Mouse (Mus musculus): ENCODE measurements around the gene Mrs2.
"Not testable (repeated sequence)": the region's sequence is repeated elsewhere in the genome, so short reads cannot be mapped to it uniquely, and the experiment has no call there.

The Mrs2 gene

DNA sequence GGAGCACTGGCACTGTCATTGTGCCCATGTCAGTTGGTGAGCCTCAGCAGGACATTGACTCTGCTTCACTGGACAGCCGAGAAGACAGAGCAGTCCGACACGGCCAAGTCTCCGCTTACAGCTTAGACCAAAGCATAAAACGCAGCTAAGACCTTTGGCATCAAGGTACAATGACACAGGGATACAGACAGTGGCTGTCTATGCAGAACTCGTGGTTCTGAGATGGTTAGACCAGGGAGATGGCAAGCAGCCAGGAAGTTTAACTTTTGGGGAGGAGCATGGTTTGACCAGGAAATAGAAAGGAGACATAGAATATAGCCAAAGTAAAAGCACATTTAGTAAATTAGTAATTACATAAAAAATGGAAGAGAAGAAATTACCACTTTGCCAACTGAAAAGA is 31.2 kb downstream of the Mrs2 start:
- in situ Hi-C loops (cut with MboI; ENCODE audit: low pct_unique_long_range_greater_than_20kb in 1 of 2, low sequenced_read_pairs in 2 of 2, unreplicated experiment in 1 of 2), result no loop called here

DNA sequence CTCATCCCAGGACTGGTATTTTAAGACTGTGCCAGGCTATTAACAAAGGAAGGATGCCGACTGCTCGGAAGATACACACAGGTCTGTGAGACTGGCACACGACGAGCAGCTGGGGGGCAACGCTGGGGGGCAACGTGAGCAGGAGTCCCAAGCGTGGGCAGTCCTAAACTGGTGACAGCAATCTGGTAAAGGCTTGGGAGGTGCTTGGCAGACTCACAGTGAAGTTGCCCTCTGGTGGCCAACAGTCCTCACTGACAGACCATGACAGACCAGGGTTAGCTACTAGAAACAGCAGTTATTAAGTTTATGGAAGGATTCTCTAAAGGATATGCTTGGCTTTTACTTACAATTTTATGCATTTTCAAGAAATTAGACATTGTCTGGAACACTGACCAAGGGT is 31.8 kb downstream of the Mrs2 start:
- in situ Hi-C loops (cut with MboI; ENCODE audit: low pct_unique_long_range_greater_than_20kb in 1 of 2, low sequenced_read_pairs in 2 of 2, unreplicated experiment in 1 of 2), result no loop called here

DNA sequence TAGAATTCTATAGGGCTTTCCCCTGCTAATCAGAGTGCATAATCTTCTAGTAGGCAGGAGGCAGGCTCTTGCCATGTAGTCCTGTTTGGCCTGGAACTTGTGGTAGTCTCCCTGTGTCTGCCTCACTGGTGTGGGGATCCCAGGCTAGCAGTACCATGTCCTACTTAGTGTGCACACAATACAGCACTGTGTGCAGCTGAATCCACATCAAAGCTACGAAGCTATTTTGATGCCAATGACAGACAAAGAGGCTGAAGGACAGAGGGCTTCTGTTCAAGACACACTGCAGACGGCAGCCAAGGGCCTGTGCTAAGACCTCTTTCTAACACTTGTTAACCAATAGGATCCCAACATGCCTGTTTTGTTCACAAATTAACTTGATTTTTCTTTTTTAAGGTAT is 34.7 kb downstream of the Mrs2 start:
- in situ Hi-C loops (cut with MboI; ENCODE audit: low pct_unique_long_range_greater_than_20kb in 1 of 2, low sequenced_read_pairs in 2 of 2, unreplicated experiment in 1 of 2), result no loop called here

DNA sequence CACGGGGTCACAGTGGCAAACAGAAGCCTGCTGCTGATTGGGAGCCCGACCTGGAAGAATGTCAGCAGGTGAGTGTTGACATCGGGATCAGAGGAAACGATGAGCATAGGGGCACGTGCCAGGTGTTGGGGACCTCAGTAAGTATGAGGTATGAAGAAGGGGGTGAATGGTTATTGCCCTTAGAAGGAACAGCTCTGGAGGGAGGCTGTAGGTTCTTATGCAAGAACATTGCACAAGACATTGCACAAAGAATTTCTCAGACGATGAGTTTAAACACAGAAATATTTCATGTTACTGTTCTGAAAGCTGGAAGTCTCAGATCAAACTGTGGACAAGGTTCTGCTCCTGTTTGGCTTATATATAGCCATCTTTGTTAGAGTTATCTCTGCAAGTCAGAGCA is 39.1 kb downstream of the Mrs2 start:
- in situ Hi-C loops (cut with MboI; ENCODE audit: low pct_unique_long_range_greater_than_20kb in 1 of 2, low sequenced_read_pairs in 2 of 2, unreplicated experiment in 1 of 2), result loop anchor here in 1 of 2 experiments (5.0 kb wide), 1 partner anchor 39 kb away; the partner anchor contains the start of gene Gpld1

DNA sequence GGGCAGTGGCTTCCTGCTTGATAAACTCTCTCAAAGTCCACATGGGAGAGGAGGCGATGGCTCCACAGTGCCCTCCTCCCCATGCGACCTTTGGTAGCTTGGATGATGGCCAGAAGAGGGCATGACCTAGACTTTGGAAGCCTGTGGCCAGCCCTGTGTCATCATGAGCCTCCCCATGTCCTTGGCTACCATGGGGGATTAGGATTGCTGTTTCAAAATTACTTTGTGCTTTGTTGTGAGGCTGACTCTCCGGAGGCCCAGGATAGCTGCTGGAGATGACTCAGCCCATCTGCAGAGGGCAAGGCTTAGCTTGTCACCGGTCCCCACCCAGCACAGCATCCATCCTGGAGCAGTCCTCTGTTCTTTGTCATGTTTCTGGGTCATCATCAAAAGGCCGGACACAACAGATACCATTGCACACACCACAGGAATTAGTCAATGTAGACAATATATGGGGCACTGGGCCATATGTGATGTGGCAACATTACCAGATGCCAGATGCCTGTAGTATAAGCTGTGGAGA is 42.3 kb downstream of the Mrs2 start:
- in situ Hi-C loops (cut with MboI; ENCODE audit: low pct_unique_long_range_greater_than_20kb in 1 of 2, low sequenced_read_pairs in 2 of 2, unreplicated experiment in 1 of 2), result no loop called here

DNA sequence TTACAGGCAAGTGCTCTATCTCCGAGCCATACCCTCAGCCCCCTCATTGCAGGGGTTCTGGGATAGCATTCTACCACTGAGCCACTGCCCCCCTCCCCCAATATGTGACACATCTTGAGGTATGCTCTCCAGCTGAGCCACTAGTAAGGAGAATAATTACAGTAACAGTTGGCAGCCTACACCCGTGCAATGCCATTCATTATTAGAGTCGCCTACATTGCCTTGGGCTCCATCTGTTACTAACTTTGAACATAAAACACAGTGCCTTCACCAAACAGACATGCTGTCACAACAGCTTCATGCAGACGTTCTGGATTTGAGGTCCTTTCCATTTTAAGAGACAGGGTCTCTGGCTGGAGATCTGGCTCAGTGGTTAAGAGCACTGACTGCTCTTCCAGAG is 43.8 kb downstream of the Mrs2 start:
- in situ Hi-C loops (cut with MboI; ENCODE audit: low pct_unique_long_range_greater_than_20kb in 1 of 2, low sequenced_read_pairs in 2 of 2, unreplicated experiment in 1 of 2), result no loop called here

DNA sequence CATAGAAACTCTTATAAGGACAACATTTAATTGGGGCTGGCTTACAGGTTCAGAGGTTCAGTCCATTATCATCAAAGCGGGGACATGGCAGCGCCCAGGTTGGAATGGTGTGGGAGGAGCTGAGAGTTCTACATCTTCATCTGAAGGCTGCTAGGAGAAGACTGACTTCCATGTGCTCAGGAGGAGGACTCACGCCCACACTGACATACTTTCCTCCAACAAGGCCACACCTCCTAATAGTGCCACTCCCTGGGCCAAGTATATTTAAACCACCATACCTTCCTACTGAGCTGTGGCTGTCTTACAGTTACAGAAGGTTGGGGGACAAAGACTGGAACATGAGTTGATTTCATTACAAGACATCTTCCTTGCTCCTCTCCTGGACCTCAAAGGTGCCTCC is 48.4 kb downstream of the Mrs2 start:
- in situ Hi-C loops (cut with MboI; ENCODE audit: low pct_unique_long_range_greater_than_20kb in 1 of 2, low sequenced_read_pairs in 2 of 2, unreplicated experiment in 1 of 2), result not testable (repeated sequence)

DNA sequence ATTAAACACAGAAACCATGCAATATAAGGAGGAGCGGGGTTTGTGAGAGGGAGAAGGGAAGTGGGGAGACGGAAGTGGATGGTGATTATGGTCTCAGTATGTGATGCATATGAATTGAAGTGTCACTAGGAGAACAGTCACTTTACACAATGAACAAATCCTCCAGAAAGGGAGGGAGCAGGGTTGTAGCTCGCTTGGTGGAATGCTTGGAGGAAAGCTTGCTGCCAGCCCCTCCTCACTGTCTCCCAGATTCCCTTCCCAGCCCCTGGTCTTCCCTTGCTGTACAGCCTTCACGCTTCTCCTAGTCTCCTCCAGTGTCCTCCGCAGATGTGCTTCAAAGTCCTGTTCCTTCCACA is 54.4 kb downstream of the Mrs2 start:
- in situ Hi-C loops (cut with MboI; ENCODE audit: low pct_unique_long_range_greater_than_20kb in 1 of 2, low sequenced_read_pairs in 2 of 2, unreplicated experiment in 1 of 2), result no loop called here

DNA sequence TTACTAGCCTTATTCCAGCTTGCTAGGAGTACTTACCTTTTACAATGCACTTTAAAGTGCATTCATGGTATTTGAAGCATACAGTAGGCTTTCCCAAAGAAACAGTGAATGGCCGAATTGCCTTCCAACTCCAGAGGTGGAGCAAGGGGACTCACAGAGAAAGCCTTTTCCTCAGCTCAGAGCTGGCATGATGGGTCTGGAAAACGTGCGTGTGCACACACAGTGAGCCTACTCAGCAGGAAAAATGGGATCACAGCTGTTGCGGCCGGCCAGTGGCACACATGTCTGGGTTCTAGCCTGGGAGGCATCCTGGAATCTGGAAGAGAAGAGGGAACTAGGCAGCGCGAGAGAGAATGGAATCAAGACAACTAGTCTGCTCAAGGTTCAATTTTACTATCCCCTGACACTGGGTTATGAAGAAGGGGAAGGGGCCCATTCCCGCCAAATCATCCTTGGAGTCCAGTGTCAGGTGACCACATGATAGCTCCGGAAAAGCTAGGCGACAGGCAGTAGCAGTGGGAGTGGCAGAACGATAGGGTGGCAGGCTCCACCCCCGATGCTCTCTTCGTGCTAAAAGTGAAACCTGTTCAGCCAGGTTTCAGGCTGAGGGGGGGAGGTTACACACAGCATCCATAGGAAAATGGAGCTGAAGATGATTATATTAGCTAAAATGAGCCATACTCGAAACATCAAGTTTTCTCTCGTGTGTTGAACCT is 54.9 kb downstream of the Mrs2 start:
- in situ Hi-C loops (cut with MboI; ENCODE audit: low pct_unique_long_range_greater_than_20kb in 1 of 2, low sequenced_read_pairs in 2 of 2, unreplicated experiment in 1 of 2), result no loop called here

DNA sequence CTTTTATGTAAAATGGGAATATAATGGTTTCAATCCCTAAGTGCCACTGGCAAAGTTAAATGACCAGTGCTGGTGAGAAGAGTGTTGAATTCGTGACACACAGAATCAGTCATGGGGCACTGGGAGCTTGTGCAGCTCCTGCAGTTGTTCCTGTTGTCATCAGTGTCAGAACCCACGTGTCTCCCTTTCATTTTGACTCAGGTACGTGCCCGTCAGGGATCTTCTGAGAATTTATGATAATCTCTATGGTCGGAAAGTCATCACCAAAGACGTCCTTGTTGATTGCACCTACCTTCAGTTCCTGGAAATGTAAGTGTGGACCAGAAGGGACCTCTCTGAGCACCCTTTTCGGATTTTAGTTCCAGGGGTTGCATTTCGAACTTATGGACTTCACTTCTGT is 58.1 kb downstream of the Mrs2 start:
- in situ Hi-C loops (cut with MboI; ENCODE audit: low pct_unique_long_range_greater_than_20kb in 1 of 2, low sequenced_read_pairs in 2 of 2, unreplicated experiment in 1 of 2), result no loop called here

DNA sequence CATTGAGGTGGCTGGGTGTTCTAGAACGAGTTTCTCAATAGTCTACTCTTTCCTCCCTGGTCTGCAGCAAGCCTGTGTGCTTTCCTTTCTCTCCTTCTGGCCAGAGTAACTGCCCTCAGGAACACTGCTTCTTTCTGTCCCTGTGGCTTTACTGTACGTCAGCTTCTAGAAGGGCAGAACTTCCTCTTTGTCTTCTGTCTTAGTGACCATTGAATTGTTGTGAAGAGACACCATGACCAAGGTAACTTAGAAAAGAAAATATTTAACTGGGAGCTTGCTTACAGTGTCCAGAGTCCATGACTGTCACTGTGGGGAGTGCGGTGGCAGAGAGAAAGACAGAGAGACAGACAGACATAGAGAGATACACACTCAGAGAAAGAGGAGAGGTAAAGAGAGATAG is 60.1 kb downstream of the Mrs2 start:
- in situ Hi-C loops (cut with MboI; ENCODE audit: low pct_unique_long_range_greater_than_20kb in 1 of 2, low sequenced_read_pairs in 2 of 2, unreplicated experiment in 1 of 2), result no loop called here

DNA sequence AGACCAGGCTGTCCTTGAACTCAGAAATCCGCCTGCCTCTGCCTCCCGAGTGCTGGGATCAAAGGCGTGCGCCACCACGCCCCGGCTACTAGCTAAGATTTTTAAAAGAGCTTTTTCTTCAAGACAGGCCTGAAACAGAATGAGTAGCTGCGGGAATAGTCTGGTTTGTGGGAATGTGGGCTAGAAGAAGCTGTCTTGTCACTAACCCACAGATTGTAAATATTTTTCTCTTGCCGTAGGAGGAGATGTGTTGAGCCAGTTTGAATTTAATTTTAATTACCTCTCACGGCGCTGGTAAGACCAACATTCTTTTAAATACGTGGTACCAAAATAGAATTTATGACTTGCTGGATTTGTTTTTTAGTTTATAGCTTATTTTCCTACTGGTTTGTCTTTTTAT is 61.5 kb downstream of the Mrs2 start:
- in situ Hi-C loops (cut with MboI; ENCODE audit: low pct_unique_long_range_greater_than_20kb in 1 of 2, low sequenced_read_pairs in 2 of 2, unreplicated experiment in 1 of 2), result no loop called here

DNA sequence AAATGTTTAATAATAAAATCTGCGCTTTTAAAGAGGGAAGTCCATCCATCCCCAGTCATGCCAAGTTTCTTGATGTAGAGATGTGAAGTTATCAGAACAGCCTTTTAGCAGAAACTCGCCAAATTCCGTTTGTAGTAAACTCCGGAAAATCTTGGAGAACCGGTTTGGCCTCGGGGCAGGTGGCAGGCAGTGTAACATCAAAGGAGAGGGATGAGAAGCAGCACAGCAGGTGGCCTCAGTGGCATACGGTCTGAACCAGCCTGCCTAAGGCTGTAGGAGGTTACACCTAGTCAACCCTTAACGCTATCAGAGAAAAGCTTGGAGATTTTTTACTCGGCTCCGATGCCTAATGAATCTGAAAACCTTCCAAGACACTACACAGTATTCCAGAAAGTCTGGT is 64.7 kb downstream of the Mrs2 start:
- in situ Hi-C loops (cut with MboI; ENCODE audit: low pct_unique_long_range_greater_than_20kb in 1 of 2, low sequenced_read_pairs in 2 of 2, unreplicated experiment in 1 of 2), result no loop called here

DNA sequence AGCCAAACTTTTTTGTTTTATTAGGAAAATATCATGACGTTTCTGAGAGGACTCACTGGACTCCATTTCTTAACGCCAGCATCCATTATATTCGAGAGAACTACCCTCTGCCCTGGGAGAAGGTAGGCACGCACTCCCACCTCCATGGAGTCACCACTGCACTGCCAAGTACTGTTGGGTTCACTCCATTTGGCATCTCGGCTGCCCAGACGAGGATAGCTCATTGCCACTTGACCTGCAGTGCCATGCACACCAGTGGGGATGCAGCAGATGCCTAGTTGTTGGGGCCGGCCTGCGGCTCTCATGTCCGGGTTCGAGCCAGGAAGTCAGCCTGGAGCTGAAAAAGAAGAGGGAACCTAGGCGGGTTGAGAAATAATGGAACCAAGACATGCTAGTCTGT is 65.1 kb downstream of the Mrs2 start:
- in situ Hi-C loops (cut with MboI; ENCODE audit: low pct_unique_long_range_greater_than_20kb in 1 of 2, low sequenced_read_pairs in 2 of 2, unreplicated experiment in 1 of 2), result no loop called here

DNA sequence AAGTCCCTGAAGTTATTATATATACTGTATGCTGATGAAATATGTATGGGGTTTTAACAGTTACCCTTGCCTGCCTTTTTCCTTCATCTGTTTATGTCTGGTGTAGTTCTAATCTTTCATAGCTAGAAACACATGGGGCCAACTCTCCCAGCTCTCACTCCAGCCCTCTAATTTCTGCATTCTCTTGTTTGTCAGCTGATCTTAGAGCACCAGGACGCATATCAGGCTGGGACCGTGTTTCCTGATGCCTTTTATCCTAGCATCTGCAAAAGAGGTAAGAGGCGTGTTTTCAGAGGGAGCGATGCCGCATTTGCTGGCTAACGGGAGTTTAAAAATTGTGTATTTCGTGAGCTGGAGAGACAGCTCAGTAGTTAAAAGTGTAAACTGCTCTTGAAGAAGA is 67.5 kb downstream of the Mrs2 start:
- in situ Hi-C loops (cut with MboI; ENCODE audit: low pct_unique_long_range_greater_than_20kb in 1 of 2, low sequenced_read_pairs in 2 of 2, unreplicated experiment in 1 of 2), result no loop called here

DNA sequence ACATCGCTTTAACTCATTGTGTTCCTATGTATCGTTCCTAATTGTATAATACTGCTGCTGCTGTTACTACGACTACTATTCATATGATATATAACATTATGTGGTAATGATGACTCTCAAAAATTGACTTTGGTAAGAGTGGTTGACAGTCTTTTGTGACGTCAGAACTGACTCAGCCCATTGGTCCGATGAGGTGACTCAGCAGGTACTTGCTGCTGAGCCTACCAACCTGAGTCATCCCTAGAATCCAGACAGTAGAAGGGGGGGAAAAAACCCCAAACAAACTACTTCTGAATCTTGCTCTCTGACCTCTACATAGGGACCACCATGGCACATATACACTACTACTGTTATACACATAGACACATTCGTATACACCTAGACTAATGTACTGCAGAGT is 71.3 kb downstream of the Mrs2 start:
- in situ Hi-C loops (cut with MboI; ENCODE audit: low pct_unique_long_range_greater_than_20kb in 1 of 2, low sequenced_read_pairs in 2 of 2, unreplicated experiment in 1 of 2), result no loop called here

DNA sequence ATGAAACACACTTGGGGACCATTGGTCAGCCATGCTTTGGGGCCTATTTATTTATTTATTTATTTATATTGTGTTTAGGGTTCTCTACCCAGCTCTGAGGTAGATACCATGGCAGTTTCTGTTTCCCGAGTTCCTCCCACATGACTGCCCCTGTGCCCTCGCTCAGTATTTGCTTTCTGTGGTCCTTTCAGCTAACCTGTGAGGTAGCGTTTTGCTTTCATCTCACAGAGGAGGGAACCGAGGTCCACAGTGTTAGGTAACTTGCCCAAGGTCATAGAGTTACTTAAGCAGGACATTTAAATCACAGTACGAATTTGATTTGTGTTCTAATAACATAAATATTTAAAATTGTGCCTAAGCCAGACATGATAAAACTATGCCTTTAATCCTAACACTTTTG is 73.0 kb downstream of the Mrs2 start:
- in situ Hi-C loops (cut with MboI; ENCODE audit: low pct_unique_long_range_greater_than_20kb in 1 of 2, low sequenced_read_pairs in 2 of 2, unreplicated experiment in 1 of 2), result no loop called here

DNA sequence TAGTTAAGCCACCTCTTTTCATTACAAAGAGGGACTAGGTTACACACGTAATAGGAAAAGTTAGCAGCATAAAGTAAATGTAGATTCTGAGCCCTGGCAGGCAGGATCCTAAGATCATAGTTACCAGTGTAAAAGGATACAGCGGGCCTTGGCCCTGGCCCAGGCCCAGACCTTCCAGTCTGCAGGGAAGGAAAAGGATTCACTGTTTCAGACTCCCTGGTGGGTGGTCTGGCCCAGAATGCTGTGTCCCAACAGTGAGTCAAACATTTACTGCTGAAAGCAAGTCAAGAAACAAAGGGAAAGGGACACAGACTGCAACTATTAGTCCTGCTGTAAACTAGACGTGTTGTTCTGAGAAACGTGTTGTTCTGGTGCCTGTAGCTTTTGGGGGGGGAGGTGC is 74.6 kb downstream of the Mrs2 start:
- in situ Hi-C loops (cut with MboI; ENCODE audit: low pct_unique_long_range_greater_than_20kb in 1 of 2, low sequenced_read_pairs in 2 of 2, unreplicated experiment in 1 of 2), result no loop called here

DNA sequence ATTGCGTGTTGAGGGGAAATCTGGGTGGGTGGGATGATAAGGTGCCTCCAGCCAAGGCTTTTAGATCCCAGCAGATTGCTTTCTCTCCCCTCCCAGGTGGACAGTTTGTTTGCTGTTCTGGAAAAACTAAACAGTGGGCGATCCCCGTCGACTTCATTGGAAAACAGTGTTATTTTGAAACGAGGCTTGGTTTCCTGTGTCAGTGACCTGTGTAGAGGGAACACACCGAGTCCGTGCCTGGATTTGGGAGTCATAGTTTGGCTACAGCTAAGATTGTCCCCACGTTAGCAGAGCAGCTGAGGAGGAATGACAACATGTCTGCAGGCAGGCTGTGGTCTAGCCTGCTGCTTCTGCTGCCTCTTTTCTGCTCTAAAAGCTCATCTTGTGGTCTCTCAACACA is 76.9 kb downstream of the Mrs2 start:
- in situ Hi-C loops (cut with MboI; ENCODE audit: low pct_unique_long_range_greater_than_20kb in 1 of 2, low sequenced_read_pairs in 2 of 2, unreplicated experiment in 1 of 2), result loop anchor here in 1 of 2 experiments (5.0 kb wide), 1 partner anchor 39 kb away; no protein-coding TSS in a partner anchor

DNA sequence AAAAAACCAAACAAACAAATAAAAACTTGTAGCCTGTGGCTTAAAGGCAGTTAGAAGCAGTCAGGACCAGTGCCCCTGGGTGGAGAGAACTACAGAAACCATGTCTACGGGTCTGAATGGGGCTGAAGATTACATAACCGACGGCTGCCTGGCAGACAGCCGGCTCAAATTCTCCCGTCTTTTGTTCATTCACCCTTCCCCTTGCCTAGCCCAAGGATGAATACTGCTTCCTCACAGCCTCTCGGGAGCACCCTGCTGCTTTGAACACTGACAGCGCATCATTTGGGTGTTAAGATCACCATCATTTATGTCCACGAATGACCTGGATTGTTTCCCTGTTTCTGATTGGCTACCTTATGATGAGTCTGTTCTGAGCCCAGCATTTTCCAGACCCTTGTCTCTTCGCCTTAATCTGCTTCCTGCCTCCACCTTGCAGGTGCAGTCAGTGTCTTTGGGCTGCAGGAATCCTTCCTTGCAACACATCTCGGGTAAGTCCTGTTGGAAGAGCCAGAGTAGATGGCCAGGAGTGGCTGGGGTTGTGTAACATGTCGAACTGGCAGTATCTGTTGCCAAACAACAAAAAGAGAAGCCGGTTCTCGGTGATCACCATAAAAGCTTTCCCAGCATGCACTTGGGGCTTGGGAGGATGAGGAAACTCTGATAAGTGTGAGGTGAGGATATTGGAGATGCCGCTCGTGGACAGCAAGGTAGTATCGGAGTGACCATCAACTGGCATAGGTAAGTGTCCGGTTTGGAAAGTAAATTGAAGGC is 77.5 kb downstream of the Mrs2 start, which contains the start of gene Gpld1:
Gene Gpld1 (plus strand): TSS at position 641 of the 771 bp plus-strand sequence.
- in situ Hi-C loops (cut with MboI; ENCODE audit: low pct_unique_long_range_greater_than_20kb in 1 of 2, low sequenced_read_pairs in 2 of 2, unreplicated experiment in 1 of 2), result loop anchor here in 1 of 2 experiments (5.0 kb wide), 1 partner anchor 40 kb away; no protein-coding TSS in a partner anchor
